Mouse (Mus musculus) hindbrain, embryonic 14.5 days (tissue): ENCODE results near the gene Tep1. TPM values are rescaled to one million over a fixed set of nuclear protein-coding genes. Genes with fewer than 3 reads are reported as not detected.

Experiments
- ATAC-seq: fragments of 200-750 bp; cut with Nextera tagmentation; 2 replicates; pipeline ENCODE4 v1.8.0; 2017; ENCODE audit warnings: moderate number of reproducible peaks, mild to moderate bottlenecking, moderate TSS enrichment, moderate library complexity; ENCODE audit not compliant: low FRiP score
- DNase-seq: peaks from one replicate; pipeline ENCODE4 v3.0.0-alpha.2; 2015; ENCODE audit warnings: low spot score
- H3K27ac ChIP-seq: fragments of 300-500 bp; sonication (generic); 2 replicates; pipeline ENCODE4 v1.5.1; 2014; ENCODE audit warnings: mild to moderate bottlenecking, moderate library complexity
- H3K27me3 ChIP-seq: fragments of 300-500 bp; sonication (generic); 2 replicates; pipeline ENCODE4 v1.6.1; 2014; ENCODE audit warnings: mild to moderate bottlenecking, low read length, mixed read lengths; ENCODE audit not compliant: control insufficient read depth, insufficient read depth
- H3K36me3 ChIP-seq: fragments of 300-500 bp; sonication (generic); replicated peaks from 2 replicates; pipeline ENCODE4 v1.6.1; 2014; ENCODE audit not compliant: control insufficient read depth, insufficient read depth
- H3K4me1 ChIP-seq: fragments of 300-500 bp; sonication (generic); replicated peaks from 2 replicates; pipeline ENCODE4 v1.6.1; 2014; ENCODE audit warnings: antibody characterized with exemption, low read length, mixed read lengths; ENCODE audit not compliant: control insufficient read depth, insufficient read depth
- H3K4me2 ChIP-seq: fragments of 300-500 bp; sonication (generic); replicated peaks from 2 replicates; pipeline ENCODE4 v1.6.1; 2014; ENCODE audit warnings: mild to moderate bottlenecking, moderate library complexity
- H3K4me3 ChIP-seq: fragments of 300-500 bp; sonication (generic); replicated peaks from 2 replicates; pipeline ENCODE4 v1.5.1; 2014; ENCODE audit warnings: mild to moderate bottlenecking, low read length
- H3K9ac ChIP-seq: fragments of 300-500 bp; sonication (generic); 2 replicates; pipeline ENCODE4 v1.6.1; 2014
- H3K9me3 ChIP-seq: fragments of 300-500 bp; sonication (generic); 2 replicates; pipeline ENCODE4 v1.6.1; 2016; ENCODE audit warnings: low read length; ENCODE audit not compliant: control insufficient read depth
- WGBS: fragments of 180-500 bp; shearing (Covaris S2); extraction: QIAGEN DNeasy Blood & Tissue Kit; methylation state at CpG from one replicate; pipeline ENCODE4 v1.1.7; 2014; 5-methylcytosine and 5-hydroxymethylcytosine counted together
- polyA plus RNA-seq: library from polyadenylated mRNA; unstranded; fragments of >200 nt; fragmentation: Nextera tagmentation; extraction: Ambion mirVana; gene quantifications from 2 replicates; pipeline ENCODE4 v1.2.1, GENCODE M21; 2014

The Tep1 gene
- polyA plus RNA-seq, 1 experiment from 2014 or later, result 3.3 TPM

DNA sequence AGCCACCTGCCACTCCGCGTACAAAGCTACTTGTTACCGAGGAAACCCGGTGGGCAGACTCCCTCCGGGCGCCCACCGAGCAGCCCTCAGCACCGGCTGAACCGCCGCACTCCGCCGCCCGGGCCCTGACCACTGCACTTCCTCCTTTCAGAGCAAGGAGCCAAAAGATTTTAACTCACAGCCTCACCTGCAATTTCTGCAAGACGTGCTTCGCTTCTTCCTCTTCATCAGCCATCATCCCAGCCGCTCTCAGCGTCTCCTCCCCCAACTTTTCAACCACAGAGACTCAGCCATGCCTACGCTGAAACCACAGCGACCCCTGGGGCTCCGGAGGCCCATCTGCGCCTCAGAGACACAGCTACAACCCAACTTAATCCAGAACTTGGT, 85.1 kb downstream of the Tep1 start, which contains the start of gene Ttc5:
Gene Ttc5, minus strand, starts transcription at position 269 of the 387 bp plus-strand sequence.
- Histone ChIP-seq H3K36me3 (peaks cover 11% of the 10 kb centered on the region), H3K4me2 (peak within 1 kb of the TSS; percentile 50), H3K4me1 (peaks cover 10% of the 10 kb centered on the region), H3K27ac (peak within 1 kb of the TSS; percentile 76), H3K4me3 (peak within 1 kb of the TSS; percentile 73), H3K9ac (peak within 1 kb of the TSS; percentile 75), H3K27me3 (no peaks in the 10 kb centered on the region), H3K9me3 (0 out of 2 replicates have a peak, but pooled peaks cover 5% of the 10 kb centered on the region)
- WGBS, result under 1% methylated on average over 21 of the region's 21 CpGs
- DNase-seq (peak; percentile 97), ATAC-seq (peak; percentile 98)

DNA sequence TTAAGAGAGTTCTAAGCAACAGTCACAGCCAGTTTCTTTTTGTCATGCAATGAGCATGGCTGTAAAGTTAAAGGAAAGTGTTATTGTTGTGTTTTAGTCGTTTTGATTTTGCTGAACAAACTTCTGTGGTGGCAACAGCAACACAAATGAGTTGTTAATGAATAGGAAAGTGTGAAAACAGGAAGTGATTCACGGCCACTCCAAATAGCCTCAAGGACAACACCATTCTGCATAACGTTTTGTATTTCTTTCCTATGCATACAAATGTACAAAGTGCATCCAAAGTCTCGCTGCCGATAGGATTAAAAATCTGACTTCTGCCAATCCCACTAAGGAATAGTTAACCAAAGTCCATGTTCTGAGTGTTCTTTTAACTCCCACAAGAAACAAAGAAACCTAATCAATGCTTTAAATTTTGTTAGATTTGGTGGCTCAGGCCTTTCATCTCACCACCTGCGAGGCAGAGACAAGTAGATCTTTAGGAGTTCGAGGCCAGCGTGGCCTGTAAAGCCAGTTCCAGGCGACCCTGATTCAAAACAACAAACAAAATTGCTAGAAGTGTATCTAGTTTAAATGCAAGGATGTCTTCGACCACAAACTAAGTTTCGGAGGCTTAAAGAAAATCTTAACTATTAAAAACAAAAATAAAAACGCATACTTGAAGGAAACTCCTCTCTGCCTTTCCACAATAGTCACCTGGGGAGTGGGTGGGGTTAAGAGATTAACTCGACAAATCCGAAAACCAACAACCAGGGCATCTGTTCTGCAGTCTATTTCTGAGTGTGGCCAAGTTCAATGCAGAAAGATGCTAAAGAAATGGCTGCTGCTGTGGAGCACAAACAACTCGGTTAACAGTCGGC, 85.7 kb downstream of the Tep1 start:
- peak; percentile 30 for DNase-seq
- H3K36me3 ChIP-seq, result peaks cover 17% of the 10 kb centered on the region
- H3K4me3 ChIP-seq, result peak overlapping the region; percentile 73
- no peak for ATAC-seq
- 26% methylated on average over 16 of the region's 16 CpGs for WGBS
- H3K9me3 ChIP-seq, result 0 out of 2 replicates have a peak, but pooled peaks cover 5% of the 10 kb centered on the region
- peaks cover 10% of the 10 kb centered on the region for H3K4me1 ChIP-seq
- H3K27ac ChIP-seq, result peak overlapping the region; percentile 76
- H3K9ac ChIP-seq, result peak overlapping the region; percentile 75
- peak overlapping the region; percentile 50 for H3K4me2 ChIP-seq
- no peaks in the 10 kb centered on the region for H3K27me3 ChIP-seq

DNA sequence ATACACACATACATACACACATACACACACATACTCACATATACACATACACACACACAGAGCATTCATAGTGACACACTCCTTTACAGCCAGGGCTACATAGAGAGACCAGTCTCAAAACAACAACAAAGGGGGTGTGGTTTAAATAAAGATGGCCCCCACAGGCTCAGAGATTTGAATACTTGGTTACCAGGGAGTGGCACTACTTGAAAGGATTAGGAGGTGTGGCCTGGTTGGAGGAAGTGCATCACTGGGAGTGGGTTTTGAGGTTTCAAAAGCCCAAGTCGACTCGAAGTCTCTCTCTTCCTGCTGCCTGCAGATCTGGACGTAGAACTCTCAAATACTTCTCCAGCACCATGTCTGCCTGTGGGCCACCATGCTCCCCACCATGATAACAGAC, 88.2 kb downstream of the Tep1 start:
- H3K27me3 ChIP-seq, result no peaks in the 10 kb centered on the region
- ATAC-seq (no peak), DNase-seq (no peak)
- 0 out of 2 replicates have a peak, but pooled peaks cover 5% of the 10 kb centered on the region for H3K9me3 ChIP-seq
- no peak overlapping the region for H3K9ac ChIP-seq
- no peak overlapping the region for H3K4me3 ChIP-seq
- peaks cover 10% of the 10 kb centered on the region for H3K4me1 ChIP-seq
- 94% methylated on average over 3 of the region's 3 CpGs for WGBS
- peaks cover 35% of the 10 kb centered on the region for H3K36me3 ChIP-seq
- H3K4me2 ChIP-seq, result no peak overlapping the region
- no peak overlapping the region for H3K27ac ChIP-seq

Other genes starting within 250 kb of the Tep1 start
- not detected in 2 replicates for gene Olfr745, start 231.2 kb downstream of the Tep1 start, polyA plus RNA-seq
- not detected in 2 replicates for gene Olfr746, start 223.5 kb downstream of the Tep1 start, polyA plus RNA-seq
- gene Olfr747, start 177.4 kb downstream of the Tep1 start, polyA plus RNA-seq, result not detected in 2 replicates
- not detected in 2 replicates for gene Olfr748, start 163.2 kb downstream of the Tep1 start, polyA plus RNA-seq
- not detected in 2 replicates for gene Olfr749, start 125.5 kb downstream of the Tep1 start, polyA plus RNA-seq
- gene Ttc5, start 85.0 kb downstream of the Tep1 start, polyA plus RNA-seq, result 122 and 123 TPM in 2 replicates
- gene Ccnb1ip1, start 62.8 kb downstream of the Tep1 start, polyA plus RNA-seq, result not detected in 2 replicates
- gene Parp2, start 62.7 kb downstream of the Tep1 start, polyA plus RNA-seq, result 40.7 and 40.9 TPM in 2 replicates
- 1.2 and 1.3 TPM in 2 replicates for gene Klhl33, start 26.9 kb upstream of the Tep1 start, polyA plus RNA-seq
- 107 and 118 TPM in 2 replicates for gene Osgep, start 54.3 kb upstream of the Tep1 start, polyA plus RNA-seq
- gene Apex1, start 54.4 kb upstream of the Tep1 start, polyA plus RNA-seq, result 165 and 171 TPM in 2 replicates
- gene Pip4p1, start 60.3 kb upstream of the Tep1 start, polyA plus RNA-seq, result 93.1 and 100.0 TPM in 2 replicates
- 23.2 and 23.9 TPM in 2 replicates for gene Pnp, start 60.5 kb upstream of the Tep1 start, polyA plus RNA-seq
- gene Gm49342, start 74.0 kb upstream of the Tep1 start, polyA plus RNA-seq, result 2.1 TPM in 1 of 2 replicates, not detected in the other
- gene Pnp2, start 85.4 kb upstream of the Tep1 start, polyA plus RNA-seq, result 0.67 and 1.1 TPM in 2 replicates
- gene Rnase10, start 137.2 kb upstream of the Tep1 start, polyA plus RNA-seq, result 0.13 TPM in 1 of 2 replicates, not detected in the other
- not detected in 2 replicates for gene Rnase9, start 171.3 kb upstream of the Tep1 start, polyA plus RNA-seq
- not detected in 2 replicates for gene Rnase11, start 179.6 kb upstream of the Tep1 start, polyA plus RNA-seq
- not detected in 2 replicates for gene Rnase12, start 187.1 kb upstream of the Tep1 start, polyA plus RNA-seq
- not detected in 2 replicates for gene Olfr750, start 203.9 kb upstream of the Tep1 start, polyA plus RNA-seq
- gene Rnase4, start 220.5 kb upstream of the Tep1 start, polyA plus RNA-seq, result 17.0 and 18.2 TPM in 2 replicates
- 4.8 and 5.2 TPM in 2 replicates for gene Ang, start 220.6 kb upstream of the Tep1 start, polyA plus RNA-seq
- gene Eddm3b, start 243.9 kb upstream of the Tep1 start, polyA plus RNA-seq, result not detected in 2 replicates